ENCODE assay signal across 34 mouse cellular contexts in the genomic region with DNA sequence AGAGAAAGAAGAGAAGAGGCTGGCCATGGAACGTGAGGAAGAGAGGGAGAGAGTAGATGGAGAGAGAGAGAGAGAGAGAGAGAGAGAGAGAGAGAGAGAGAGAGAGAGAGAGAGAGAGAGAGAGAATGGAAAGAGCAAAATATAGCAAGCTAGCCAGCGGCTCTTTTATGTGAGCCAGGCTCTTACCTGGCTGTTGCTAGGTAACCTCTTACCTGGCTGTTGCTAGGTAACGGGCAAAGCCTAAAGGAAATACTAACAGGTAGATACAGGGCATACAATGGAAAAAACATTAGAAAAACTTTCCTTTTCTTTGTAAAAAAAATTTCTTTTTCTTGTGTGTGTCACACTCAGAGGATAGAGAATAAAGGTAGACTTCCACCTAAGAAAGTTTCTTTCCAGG. TPM values are rescaled to one million over a fixed set of nuclear protein-coding genes. Genes with fewer than 3 reads are reported as not detected.
DNase-seq lines count a peak whose midpoint lies in the region; ATAC-seq and TF ChIP-seq lines count a peak whose summit lies in the region.
"Had no signal": no experiment of that assay in that cellular context is flagged by ENCODE, and none has a peak within 500 bp of the region (broad histone marks: within the 10 kb centered on the region; RNA-seq: fewer than 3 reads in every experiment).

No protein-coding gene starts in this region.

- 48% methylated on average over 3 of the region's 3 CpGs for WGBS in forebrain, postnatal 0 days
- 44% methylated on average over 3 of the region's 3 CpGs for WGBS in forebrain, embryonic 15.5 days
- 41% methylated on average over 3 of the region's 3 CpGs for WGBS in lung, postnatal 0 days
- WGBS in embryonic facial prominence, embryonic 14.5 days, result 51% methylated on average over 3 of the region's 3 CpGs

- H3K27me3 ChIP-seq in forebrain, postnatal 0 days (ENCODE audit: insufficient read depth, low read length), result no peaks in the 10 kb centered on the region
- no peaks in the 10 kb centered on the region for H3K27me3 ChIP-seq in forebrain, embryonic 15.5 days
- H3K27me3 ChIP-seq in lung, postnatal 0 days (replicated peaks; ENCODE audit: insufficient read depth, low read length), result no peaks in the 10 kb centered on the region
- H3K27me3 ChIP-seq in embryonic facial prominence, embryonic 14.5 days (replicated peaks; ENCODE audit: control insufficient read depth, insufficient read depth, low read length), result no peaks in the 10 kb centered on the region
- H3K27me3 ChIP-seq: hindbrain, embryonic 12.5 days; kidney, embryonic 15.5 days had no signal

- no peaks in the 10 kb centered on the region for H3K9me3 ChIP-seq in forebrain, postnatal 0 days (ENCODE audit: low read length)
- H3K9me3 ChIP-seq in forebrain, embryonic 15.5 days, result no peaks in the 10 kb centered on the region
- H3K9me3 ChIP-seq in lung, postnatal 0 days (ENCODE audit: low read length), result no peaks in the 10 kb centered on the region
- no peaks in the 10 kb centered on the region for H3K9me3 ChIP-seq in embryonic facial prominence, embryonic 14.5 days (ENCODE audit: control insufficient read depth, low read length)
- H3K9me3 ChIP-seq: heart, embryonic 10.5 days; heart, embryonic 15.5 days; hindbrain, embryonic 12.5 days; kidney, embryonic 15.5 days had no signal

- TF ChIP-seq CTCF in forebrain, postnatal 0 days (IDR thresholded peaks at IDR 0.05; ENCODE audit: low read depth), result no peak
- no peak for TF ChIP-seq CTCF in lung, postnatal 0 days (IDR thresholded peaks at IDR 0.05)

- H3K36me3 ChIP-seq in forebrain, postnatal 0 days (ENCODE audit: insufficient read depth), result no peaks in the 10 kb centered on the region
- H3K36me3 ChIP-seq in forebrain, embryonic 15.5 days, result no peaks in the 10 kb centered on the region
- H3K36me3 ChIP-seq in lung, postnatal 0 days (ENCODE audit: insufficient read depth, low read length), result no peaks in the 10 kb centered on the region
- no peaks in the 10 kb centered on the region for H3K36me3 ChIP-seq in embryonic facial prominence, embryonic 14.5 days (ENCODE audit: control insufficient read depth, insufficient read depth, low read length)
- H3K36me3 ChIP-seq: heart, embryonic 10.5 days; heart, embryonic 15.5 days; hindbrain, embryonic 12.5 days; kidney, embryonic 15.5 days had no signal

- H3K4me1 ChIP-seq in forebrain, postnatal 0 days (ENCODE audit: insufficient read depth), result peaks cover 5% of the 10 kb centered on the region; the same call in 1 of the 2 replicates
- H3K4me1 ChIP-seq in forebrain, embryonic 15.5 days, result peaks cover 10% of the 10 kb centered on the region
- H3K4me1 ChIP-seq in lung, postnatal 0 days (ENCODE audit: insufficient read depth, low read depth, low read length), result no peaks in the 10 kb centered on the region
- peaks cover 5% of the 10 kb centered on the region for H3K4me1 ChIP-seq in embryonic facial prominence, embryonic 14.5 days (ENCODE audit: control insufficient read depth, insufficient read depth, low read length)

- peak overlapping the region; percentile 62 for H3K27ac ChIP-seq in forebrain, postnatal 0 days (ENCODE audit: low read depth, low read length)
- H3K27ac ChIP-seq in forebrain, embryonic 15.5 days (replicated peaks), result no peak overlapping the region
- no peak overlapping the region for H3K27ac ChIP-seq in lung, postnatal 0 days (ENCODE audit: low read length)
- H3K27ac ChIP-seq in embryonic facial prominence, embryonic 14.5 days (replicated peaks; ENCODE audit: low read depth, low read length), result no peak overlapping the region
- H3K27ac ChIP-seq: heart, embryonic 10.5 days; heart, embryonic 15.5 days; hindbrain, embryonic 12.5 days; kidney, embryonic 15.5 days; liver, embryonic 14.5 days; stomach, postnatal 0 days had no signal

- H3K4me2 ChIP-seq in forebrain, postnatal 0 days (ENCODE audit: low read depth), result no peak overlapping the region
- no peak overlapping the region for H3K4me2 ChIP-seq in forebrain, embryonic 15.5 days (replicated peaks)
- H3K4me2 ChIP-seq in lung, postnatal 0 days (replicated peaks; ENCODE audit: low read depth, low read length), result no peak overlapping the region
- H3K4me2 ChIP-seq in embryonic facial prominence, embryonic 14.5 days (ENCODE audit: low read depth, low read length), result no peak overlapping the region
- H3K4me2 ChIP-seq: heart, embryonic 15.5 days; hindbrain, embryonic 12.5 days; kidney, embryonic 15.5 days had no signal

- TF ChIP-seq EP300 in lung, postnatal 0 days (IDR thresholded peaks at IDR 0.05), result no peak

- peak; percentile 67; the same call in 1 of the 2 replicates for ATAC-seq in forebrain, postnatal 0 days
- no peak for ATAC-seq in forebrain, embryonic 15.5 days (replicated peaks)
- ATAC-seq in lung, postnatal 0 days, result no peak
- ATAC-seq in embryonic facial prominence, embryonic 14.5 days (ENCODE audit: low read depth), result no peak
- ATAC-seq: CD4-positive, CD25-positive, alpha-beta regulatory T cell, adult 4 months; inflammation-experienced regulatory T-cells, adult 6 months had no signal

- H3K4me3 ChIP-seq in forebrain, postnatal 0 days (ENCODE audit: low read depth, low read length), result no peak overlapping the region
- no peak overlapping the region for H3K4me3 ChIP-seq in forebrain, embryonic 15.5 days
- H3K4me3 ChIP-seq in lung, postnatal 0 days (ENCODE audit: low read depth, low read length), result no peak overlapping the region
- no peak overlapping the region for H3K4me3 ChIP-seq in embryonic facial prominence, embryonic 14.5 days (ENCODE audit: low read depth, low read length)
- H3K4me3 ChIP-seq: heart, embryonic 10.5 days; heart, embryonic 15.5 days; hindbrain, embryonic 12.5 days; kidney, embryonic 15.5 days had no signal

- no peak overlapping the region for H3K9ac ChIP-seq in forebrain, postnatal 0 days
- no peak overlapping the region for H3K9ac ChIP-seq in forebrain, embryonic 15.5 days (replicated peaks)
- no peak overlapping the region for H3K9ac ChIP-seq in lung, postnatal 0 days (replicated peaks; ENCODE audit: low read depth)
- H3K9ac ChIP-seq in embryonic facial prominence, embryonic 14.5 days (ENCODE audit: low read depth, low read length), result no peak overlapping the region
- H3K9ac ChIP-seq: heart, embryonic 15.5 days; hindbrain, embryonic 12.5 days; kidney, embryonic 15.5 days; liver, embryonic 14.5 days had no signal

- DNase-seq in forebrain, postnatal 0 days, result peak; percentile 26
- peak; percentile 61 for DNase-seq in lung, postnatal 0 days (ENCODE audit: low spot score)
- DNase-seq in lung, postnatal 25 days (ENCODE audit: low spot score), result no peak
- DNase-seq in embryonic facial prominence, embryonic 14.5 days (ENCODE audit: low spot score), result peak; percentile 60
- DNase-seq in lung, postnatal 36 days, result peak; percentile 63
- no peak for DNase-seq in right cerebral cortex, adult 2 months (ENCODE audit: low spot score in 2 of 2)
- no peak for DNase-seq in adrenal gland, postnatal 10 days
- DNase-seq: adrenal gland, postnatal 25 days; cerebellum, adult 18-20 months; cerebellum, postnatal 10 days; gastrocnemius, postnatal 14 days; kidney, adult 18-20 months; kidney, postnatal 25 days; liver; right cerebral cortex, adult 18-20 months; right cerebral cortex, postnatal 4 days; thymus, postnatal 4 days had no signal

RNA-seq across cellular contexts. Expression of gene Serping1, which starts 2.5 kb away (rescaled TPM):
- 9.1 and 19.2 TPM in 2 replicates for total RNA-seq in forebrain, postnatal 0 days (2014; rRNA removed)
- polyA plus RNA-seq in forebrain, postnatal 0 days (2015; fragmentation: Nextera tagmentation; extraction: Ambion mirVana), result 23.1 and 24.8 TPM in 2 replicates
- polyA plus RNA-seq in forebrain, embryonic 15.5 days (2015; fragmentation: Nextera tagmentation; extraction: Ambion mirVana), result 21.7 and 25.4 TPM in 2 replicates
- 269 and 283 TPM in 2 replicates for polyA plus RNA-seq in lung, postnatal 0 days (2015; fragmentation: Nextera tagmentation; extraction: Ambion mirVana)
- polyA plus RNA-seq in embryonic facial prominence, embryonic 14.5 days (2014; fragmentation: Nextera tagmentation; extraction: Ambion mirVana), result 63.0 and 64.7 TPM in 2 replicates
- 100 to 1,000 TPM in 1 of 2 experiments, 10 to 100 TPM in 1; 79.2 to 110 TPM for total RNA-seq in adrenal gland, postnatal 10 days (2021)
- total RNA-seq: common myeloid progenitor, adult 5-6 weeks; granulocyte monocyte progenitor cell, adult 5-6 weeks; megakaryocyte-erythroid progenitor cell, adult 5-6 weeks had no signal
- polyA plus RNA-seq: CD4-positive, CD25-positive, alpha-beta regulatory T cell, adult 4 months had no signal

RNA-seq across cellular contexts. Expression of gene Ube2l6, which starts 20.9 kb away (rescaled TPM):
- total RNA-seq in forebrain, postnatal 0 days (2014; rRNA removed), result 14.8 and 15.1 TPM in 2 replicates
- polyA plus RNA-seq in forebrain, postnatal 0 days (2015; fragmentation: Nextera tagmentation; extraction: Ambion mirVana), result 14.9 and 18.1 TPM in 2 replicates
- 20.4 and 20.9 TPM in 2 replicates for polyA plus RNA-seq in forebrain, embryonic 15.5 days (2015; fragmentation: Nextera tagmentation; extraction: Ambion mirVana)
- 83.7 and 85.6 TPM in 2 replicates for polyA plus RNA-seq in lung, postnatal 0 days (2015; fragmentation: Nextera tagmentation; extraction: Ambion mirVana)
- polyA plus RNA-seq in embryonic facial prominence, embryonic 14.5 days (2014; fragmentation: Nextera tagmentation; extraction: Ambion mirVana), result 44.5 and 48.2 TPM in 2 replicates
- 10 to 100 TPM; 29.5 to 31.3 TPM for total RNA-seq in adrenal gland, postnatal 10 days (2021)

RNA-seq across cellular contexts. Expression of gene Gm19426, which starts 34.3 kb away (rescaled TPM):
- total RNA-seq in forebrain, postnatal 0 days (2014; rRNA removed), result 2.2 and 3.0 TPM in 2 replicates
- polyA plus RNA-seq in forebrain, postnatal 0 days (2015; fragmentation: Nextera tagmentation; extraction: Ambion mirVana), result 2.2 and 2.6 TPM in 2 replicates
- 5.6 TPM in 2 replicates for polyA plus RNA-seq in forebrain, embryonic 15.5 days (2015; fragmentation: Nextera tagmentation; extraction: Ambion mirVana)
- 5.6 and 6.5 TPM in 2 replicates for polyA plus RNA-seq in lung, postnatal 0 days (2015; fragmentation: Nextera tagmentation; extraction: Ambion mirVana)
- polyA plus RNA-seq in embryonic facial prominence, embryonic 14.5 days (2014; fragmentation: Nextera tagmentation; extraction: Ambion mirVana), result 3.9 and 4.0 TPM in 2 replicates
- 1 to 10 TPM; 3.1 to 7.9 TPM for total RNA-seq in adrenal gland, postnatal 10 days (2021)
- total RNA-seq: common myeloid progenitor, adult 5-6 weeks; granulocyte monocyte progenitor cell, adult 5-6 weeks had no signal
- polyA plus RNA-seq: CD4-positive, CD25-positive, alpha-beta regulatory T cell, adult 4 months; inflammation-experienced regulatory T-cells, adult 6 months had no signal

RNA-seq across cellular contexts. Expression of gene Ypel4, which starts 43.8 kb away (rescaled TPM):
- total RNA-seq in forebrain, postnatal 0 days (2014; rRNA removed), result 14.8 and 15.0 TPM in 2 replicates
- polyA plus RNA-seq in forebrain, postnatal 0 days (2015; fragmentation: Nextera tagmentation; extraction: Ambion mirVana), result 7.4 and 9.3 TPM in 2 replicates
- polyA plus RNA-seq in forebrain, embryonic 15.5 days (2015; fragmentation: Nextera tagmentation; extraction: Ambion mirVana), result 20.7 and 21.2 TPM in 2 replicates
- polyA plus RNA-seq in lung, postnatal 0 days (2015; fragmentation: Nextera tagmentation; extraction: Ambion mirVana), result 2.6 and 3.4 TPM in 2 replicates
- polyA plus RNA-seq in embryonic facial prominence, embryonic 14.5 days (2014; fragmentation: Nextera tagmentation; extraction: Ambion mirVana), result 5.5 and 6.5 TPM in 2 replicates
- total RNA-seq in adrenal gland, postnatal 10 days (2021), result 1 to 10 TPM; 4.2 to 7.9 TPM
- total RNA-seq: granulocyte monocyte progenitor cell, adult 5-6 weeks had no signal

RNA-seq across cellular contexts. Expression of gene Smtnl1, which starts 44.7 kb away (rescaled TPM):
- total RNA-seq in forebrain, postnatal 0 days (2014; rRNA removed), result 0.29 TPM in 1 of 2 replicates, not detected in the other
- 0.17 TPM in 1 of 2 replicates, not detected in the other for polyA plus RNA-seq in forebrain, postnatal 0 days (2015; fragmentation: Nextera tagmentation; extraction: Ambion mirVana)
- 0.14 TPM in 1 of 2 replicates, not detected in the other for polyA plus RNA-seq in forebrain, embryonic 15.5 days (2015; fragmentation: Nextera tagmentation; extraction: Ambion mirVana)
- 0.44 and 0.53 TPM in 2 replicates for polyA plus RNA-seq in lung, postnatal 0 days (2015; fragmentation: Nextera tagmentation; extraction: Ambion mirVana)
- polyA plus RNA-seq in embryonic facial prominence, embryonic 14.5 days (2014; fragmentation: Nextera tagmentation; extraction: Ambion mirVana), result 0.48 and 1.6 TPM in 2 replicates
- total RNA-seq in adrenal gland, postnatal 10 days (2021), result 10 to 100 TPM in 1 of 2 experiments, 1 to 10 TPM in 1; 3.8 to 21.0 TPM
- total RNA-seq: adrenal gland, postnatal 25 days; common myeloid progenitor, adult 5-6 weeks; granulocyte monocyte progenitor cell, adult 5-6 weeks; heart, postnatal 25 days; layer of hippocampus, adult 18-20 months; layer of hippocampus, postnatal 10 days; left cerebral cortex, adult 18-20 months; left cerebral cortex, postnatal 14 days; megakaryocyte-erythroid progenitor cell, adult 5-6 weeks had no signal
- polyA plus RNA-seq: CD4-positive, CD25-positive, alpha-beta regulatory T cell, adult 4 months; hindbrain, embryonic 12.5 days; inflammation-experienced regulatory T-cells, adult 6 months; stomach, postnatal 0 days had no signal

Comparison
In these comparisons a context has a peak if more than half of its experiments do, and no peak if none do; other contexts are left out.
1. DNase-seq: peak in forebrain, postnatal 0 days (single experiment), lung, postnatal 0 days (single experiment), embryonic facial prominence, embryonic 14.5 days (single experiment) and lung, postnatal 36 days (single experiment); none in lung, postnatal 25 days (single experiment), right cerebral cortex, adult 2 months (0 of 2) and adrenal gland, postnatal 10 days (single experiment).